Mouse (Mus musculus) heart, postnatal 0 days (tissue): ENCODE data around the gene Snrnp70. TPM values are rescaled to one million over a fixed set of nuclear protein-coding genes. Genes with fewer than 3 reads are reported as not detected.

Experiments
- ATAC-seq: fragments of 200-750 bp; cut with Nextera tagmentation; 2 replicates; pipeline ENCODE4 v1.8.0; 2017; ENCODE audit warnings: low read depth, moderate number of reproducible peaks, moderate library complexity; ENCODE audit not compliant: insufficient read depth
- DNase-seq: peaks from one replicate; pipeline ENCODE4 v3.0.0-alpha.2; 2016; ENCODE audit warnings: low spot score
- H3K27ac ChIP-seq: fragments of 300-500 bp; sonication (generic); 2 replicates; pipeline ENCODE4 v1.5.1; 2014; ENCODE audit warnings: low read depth, mild to moderate bottlenecking
- H3K27me3 ChIP-seq: fragments of 300-500 bp; sonication (generic); 2 replicates; pipeline ENCODE4 v1.6.1; 2014; ENCODE audit warnings: low read length, mixed read lengths; ENCODE audit not compliant: control insufficient read depth, insufficient read depth
- H3K36me3 ChIP-seq: fragments of 300-500 bp; sonication (generic); replicated peaks from 2 replicates; pipeline ENCODE4 v1.6.1; 2014; ENCODE audit warnings: low read length, mixed read lengths; ENCODE audit not compliant: control insufficient read depth, insufficient read depth
- H3K4me1 ChIP-seq: fragments of 300-500 bp; sonication (generic); 2 replicates; pipeline ENCODE4 v1.6.1; 2014; ENCODE audit warnings: antibody characterized with exemption; ENCODE audit not compliant: control insufficient read depth, insufficient read depth
- H3K4me2 ChIP-seq: fragments of 300-500 bp; sonication (generic); 2 replicates; pipeline ENCODE4 v1.6.1; 2014; ENCODE audit warnings: low read depth, mild to moderate bottlenecking, low read length, moderate library complexity
- H3K4me3 ChIP-seq: fragments of 300-500 bp; sonication (generic); 2 replicates; pipeline ENCODE4 v1.5.1; 2014; ENCODE audit warnings: low read depth, low read length
- H3K9ac ChIP-seq: fragments of 300-500 bp; sonication (generic); replicated peaks from 2 replicates; pipeline ENCODE4 v1.6.1; 2014; ENCODE audit warnings: low read depth, low read length, mixed read lengths
- H3K9me3 ChIP-seq: fragments of 300-500 bp; sonication (generic); replicated peaks from 2 replicates; pipeline ENCODE4 v1.6.1; 2016; ENCODE audit warnings: low read length; ENCODE audit not compliant: control insufficient read depth
- CTCF ChIP-seq: IDR thresholded peaks from 2 replicates; pipeline ENCODE4 v1.5.1; 2016; ENCODE audit warnings: antibody characterized with exemption, control low read depth, low read depth
- EP300 ChIP-seq: IDR thresholded peaks from 2 replicates; pipeline ENCODE4 v1.6.1; 2016; ENCODE audit warnings: antibody characterized with exemption, low read depth
- WGBS: fragments of 180-500 bp; shearing (Covaris S2); extraction: QIAGEN DNeasy Blood & Tissue Kit; methylation state at CpG from one replicate; pipeline ENCODE4 v1.1.7; 2014; 5-methylcytosine and 5-hydroxymethylcytosine counted together
- polyA plus RNA-seq: library from polyadenylated mRNA; unstranded; fragments of >200 nt; fragmentation: Nextera tagmentation; extraction: Ambion mirVana; gene quantifications from 2 replicates; pipeline ENCODE4 v1.2.1, GENCODE M21; 2015
- total RNA-seq: library from RNA; depleted of rRNA; stranded (reverse); fragments of >200 nt; gene quantifications from 2 replicates; pipeline ENCODE4 v1.2.3, GENCODE M21; 2014; ENCODE audit warnings: low replicate concordance

The Snrnp70 gene
- total and polyA plus RNA-seq, 2 experiments from 2014 or later, result 79.7 to 141 TPM

- no peak for TF ChIP-seq EP300
- no peak for TF ChIP-seq CTCF
- H3K27me3 ChIP-seq, result peaks cover 49% of the 10 kb centered on the region
- no peaks in the 10 kb centered on the region for H3K4me1 ChIP-seq
- ATAC-seq (no peak), DNase-seq (no peak)
- peaks cover 50% of the 10 kb centered on the region for H3K36me3 ChIP-seq
- no peak within 1 kb of the TSS for H3K4me2 ChIP-seq
- no peak within 1 kb of the TSS for H3K27ac ChIP-seq
- H3K9ac ChIP-seq, result no peak within 1 kb of the TSS
- H3K9me3 ChIP-seq, result no peaks in the 10 kb centered on the region
- 68% methylated on average over 6 of the region's 6 CpGs for WGBS
- H3K4me3 ChIP-seq, result no peak within 1 kb of the TSS
These were observed 25.0 kb upstream of the Snrnp70 start, which contains the start of gene Lhb for GRCm38 (mm10) chr7:45420615-45420919. Gene Lhb (plus strand): TSS chr7:45420820.

- H3K4me1 ChIP-seq, result no peaks in the 10 kb centered on the region
- no peak overlapping the region for H3K4me3 ChIP-seq
- no peak overlapping the region for H3K4me2 ChIP-seq
- 15% methylated on average over 27 of the region's 27 CpGs for WGBS
- no peak for ATAC-seq
- H3K27ac ChIP-seq, result no peak overlapping the region
- DNase-seq, result no peak
- H3K9me3 ChIP-seq, result no peaks in the 10 kb centered on the region
- no peak overlapping the region for H3K9ac ChIP-seq
- H3K36me3 ChIP-seq, result peaks cover 45% of the 10 kb centered on the region
- TF ChIP-seq CTCF (no peak), EP300 (no peak)
- peaks cover 55% of the 10 kb centered on the region for H3K27me3 ChIP-seq
These were observed 24.5 kb upstream of the Snrnp70 start for GRCm38 (mm10) chr7:45419859-45420614.

GRCm38 (mm10) chr7:45417962-45418492 is 22.5 kb upstream of the Snrnp70 start:
- H3K9me3 ChIP-seq, result no peaks in the 10 kb centered on the region
- no peak overlapping the region for H3K4me3 ChIP-seq
- TF ChIP-seq CTCF (no peak), EP300 (no peak)
- no peak for ATAC-seq
- peaks cover 75% of the 10 kb centered on the region for H3K27me3 ChIP-seq
- H3K4me1 ChIP-seq, result peaks cover 9% of the 10 kb centered on the region; the same call in 1 of the 2 replicates
- no peak overlapping the region for H3K27ac ChIP-seq
- H3K36me3 ChIP-seq, result peaks cover 25% of the 10 kb centered on the region
- no peak overlapping the region for H3K9ac ChIP-seq
- H3K4me2 ChIP-seq, result no peak overlapping the region
- no peak for DNase-seq
- WGBS, result 14% methylated on average over 13 of the region's 13 CpGs

GRCm38 (mm10) chr7:45415636-45416035 is 20.1 kb upstream of the Snrnp70 start:
- TF ChIP-seq EP300 (no peak), CTCF (no peak)
- Histone ChIP-seq H3K9ac (no peak overlapping the region), H3K4me2 (no peak overlapping the region), H3K27me3 (peaks cover 94% of the 10 kb centered on the region), H3K9me3 (no peaks in the 10 kb centered on the region), H3K4me3 (no peak overlapping the region), H3K4me1 (peaks cover 12% of the 10 kb centered on the region; the same call in 1 of the 2 replicates), H3K27ac (no peak overlapping the region), H3K36me3 (0 out of 2 replicates have a peak, but pooled peaks cover 1% of the 10 kb centered on the region)
- ATAC-seq (no peak), DNase-seq (no peak)
- 16% methylated on average over 37 of the region's 37 CpGs for WGBS

- H3K9me3 ChIP-seq, result no peaks in the 10 kb centered on the region
- no peak overlapping the region for H3K4me3 ChIP-seq
- no peak for ATAC-seq
- H3K36me3 ChIP-seq, result no peaks in the 10 kb centered on the region
- H3K4me2 ChIP-seq, result no peak overlapping the region
- WGBS, result 38% methylated on average over 12 of the region's 12 CpGs
- H3K27ac ChIP-seq, result no peak overlapping the region
- H3K9ac ChIP-seq, result no peak overlapping the region
- TF ChIP-seq EP300, result no peak
- TF ChIP-seq CTCF, result no peak
- peaks cover 12% of the 10 kb centered on the region; the same call in 1 of the 2 replicates for H3K4me1 ChIP-seq
- DNase-seq, result no peak
- peaks cover 91% of the 10 kb centered on the region for H3K27me3 ChIP-seq
These were observed 19.2 kb upstream of the Snrnp70 start for GRCm38 (mm10) chr7:45414740-45415224.
